Mouse (Mus musculus) adrenal gland, adult 8-10 months (tissue): Measurements from ENCODE around the gene Zfp74. TPM values are rescaled to one million over a fixed set of nuclear protein-coding genes. Genes with fewer than 3 reads are reported as not detected.
"Not testable (repeated sequence)": the region's sequence is repeated elsewhere in the genome, so short reads cannot be mapped to it uniquely, and the experiment has no call there.

Source experiments
- DNase-seq: peaks from one replicate; pipeline ENCODE4 v3.0.0; 2022
- total RNA-seq, 4 experiments: library from RNA; stranded (reverse); gene quantifications; 2 replicates each; pipeline ENCODE4 v1.2.4; 2022

Gene Zfp74
- total RNA-seq = 10 to 100 TPM; 11.0 to 14.6 (median 12.1) TPM

- peak; percentile 77 for DNase-seq
Measured at GRCm38 (mm10) chr7:29953513-29954401, at the start of gene Zfp74. Zfp74 (minus strand) TSS chr7:29954089.

- DNase-seq = no peak
Measured at GRCm38 (mm10) chr7:30000601-30001000, 46.7 kb upstream of the Zfp74 start.

- DNase-seq = no peak
Measured at GRCm38 (mm10) chr7:29995134-29995533, 41.2 kb upstream of the Zfp74 start.

- DNase-seq = no peak
Measured at GRCm38 (mm10) chr7:29993340-29993739, 39.5 kb upstream of the Zfp74 start.

- no peak for DNase-seq
Measured at GRCm38 (mm10) chr7:29992698-29993097, 38.8 kb upstream of the Zfp74 start.

- DNase-seq = no peak
Measured at GRCm38 (mm10) chr7:29989031-29989430, 35.1 kb upstream of the Zfp74 start.

GRCm38 (mm10) chr7:29987551-29987950 is 33.7 kb upstream of the Zfp74 start:
- DNase-seq = no peak

- no peak for DNase-seq
Measured at GRCm38 (mm10) chr7:29986101-29986500, 32.2 kb upstream of the Zfp74 start.

- peak; percentile 95 for DNase-seq
Measured at GRCm38 (mm10) chr7:29983690-29984380, 29.9 kb upstream of the Zfp74 start, which contains the start of gene Zfp568. Zfp568 (plus strand) TSS chr7:29983955.

GRCm38 (mm10) chr7:29983340-29983689 is 29.4 kb upstream of the Zfp74 start:
- DNase-seq = no peak

- peak; percentile 20 for DNase-seq
Measured at GRCm38 (mm10) chr7:29982931-29983330, 29.0 kb upstream of the Zfp74 start.

GRCm38 (mm10) chr7:29982341-29982740 is 28.5 kb upstream of the Zfp74 start:
- no peak for DNase-seq

- no peak for DNase-seq
Measured at GRCm38 (mm10) chr7:29981860-29982259, 28.0 kb upstream of the Zfp74 start.

GRCm38 (mm10) chr7:29981455-29981854 is 27.6 kb upstream of the Zfp74 start:
- no peak for DNase-seq

GRCm38 (mm10) chr7:29980761-29981160 is 26.9 kb upstream of the Zfp74 start:
- no peak for DNase-seq

GRCm38 (mm10) chr7:29970686-29971085 is 16.8 kb upstream of the Zfp74 start:
- no peak for DNase-seq

GRCm38 (mm10) chr7:29965115-29965810 is 11.4 kb upstream of the Zfp74 start:
- not testable (repeated sequence) for DNase-seq

GRCm38 (mm10) chr7:29959004-29959403 is 5.1 kb upstream of the Zfp74 start:
- no peak for DNase-seq

- DNase-seq = no peak
Measured at GRCm38 (mm10) chr7:29958125-29958724, 4.3 kb upstream of the Zfp74 start.

- DNase-seq = no peak
Measured at GRCm38 (mm10) chr7:29956257-29956656, 2.4 kb upstream of the Zfp74 start.

GRCm38 (mm10) chr7:29954731-29955130 is 842 bp upstream of the Zfp74 start:
- DNase-seq = peak; percentile 16

- no peak for DNase-seq
Measured at GRCm38 (mm10) chr7:29953086-29953485, 803 bp downstream of the Zfp74 start.

GRCm38 (mm10) chr7:29944201-29944600 is 9.7 kb downstream of the Zfp74 start:
- DNase-seq = no peak
